Mouse (Mus musculus) frontal cortex, postnatal 14 days (tissue): ENCODE measurements around the gene Wdpcp.
"Not testable (repeated sequence)": the region's sequence is repeated elsewhere in the genome, so short reads cannot be mapped to it uniquely, and the experiment has no call there.

Source experiments
- DNase-seq, 2 experiments: peaks; one replicate each; pipeline ENCODE4 v3.0.0; 2022; ENCODE audit warnings: low spot score in 2 of 2

The Wdpcp gene

DNA sequence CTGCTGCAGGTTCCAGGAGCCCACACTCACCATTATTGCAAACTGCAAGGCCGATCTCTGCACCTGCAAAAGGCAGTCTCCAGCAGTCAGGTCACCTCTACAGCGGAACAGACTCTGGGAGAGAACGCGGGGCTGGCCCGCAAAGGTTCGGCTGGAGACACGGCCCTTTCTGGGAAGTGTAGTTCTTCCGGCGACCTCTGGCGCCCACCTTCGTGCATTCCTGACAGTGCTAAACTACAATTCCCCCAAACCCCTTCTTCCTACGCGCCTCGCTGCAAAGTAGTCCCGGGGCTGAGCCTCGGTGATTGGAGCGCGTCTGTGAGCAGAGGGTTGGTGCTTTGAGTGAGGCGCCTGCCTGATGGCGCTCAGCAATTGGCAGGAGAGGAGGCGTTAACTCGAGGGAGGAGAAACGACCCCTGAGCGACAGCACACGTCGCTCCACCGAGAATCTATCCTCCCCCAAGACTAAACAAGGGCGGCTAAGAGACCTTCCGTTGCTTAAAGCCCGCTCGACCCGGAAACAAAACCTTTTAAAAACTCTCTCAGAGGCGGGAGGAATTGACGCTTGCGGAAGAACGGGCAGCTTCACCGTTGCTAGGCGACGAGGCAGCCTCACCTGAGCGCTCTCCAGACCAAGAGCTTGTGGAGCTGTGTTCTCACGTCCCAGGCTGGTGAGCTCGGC is at the start of gene Wdpcp, which contains the start of gene Mdh1:
TSS of gene Wdpcp (plus strand) at position 536 of the 682 bp plus-strand sequence.
TSS of gene Mdh1 (minus strand) at position 668 of the 682 bp plus-strand sequence.
- DNase-seq = peak; percentile 95 to 98

DNA sequence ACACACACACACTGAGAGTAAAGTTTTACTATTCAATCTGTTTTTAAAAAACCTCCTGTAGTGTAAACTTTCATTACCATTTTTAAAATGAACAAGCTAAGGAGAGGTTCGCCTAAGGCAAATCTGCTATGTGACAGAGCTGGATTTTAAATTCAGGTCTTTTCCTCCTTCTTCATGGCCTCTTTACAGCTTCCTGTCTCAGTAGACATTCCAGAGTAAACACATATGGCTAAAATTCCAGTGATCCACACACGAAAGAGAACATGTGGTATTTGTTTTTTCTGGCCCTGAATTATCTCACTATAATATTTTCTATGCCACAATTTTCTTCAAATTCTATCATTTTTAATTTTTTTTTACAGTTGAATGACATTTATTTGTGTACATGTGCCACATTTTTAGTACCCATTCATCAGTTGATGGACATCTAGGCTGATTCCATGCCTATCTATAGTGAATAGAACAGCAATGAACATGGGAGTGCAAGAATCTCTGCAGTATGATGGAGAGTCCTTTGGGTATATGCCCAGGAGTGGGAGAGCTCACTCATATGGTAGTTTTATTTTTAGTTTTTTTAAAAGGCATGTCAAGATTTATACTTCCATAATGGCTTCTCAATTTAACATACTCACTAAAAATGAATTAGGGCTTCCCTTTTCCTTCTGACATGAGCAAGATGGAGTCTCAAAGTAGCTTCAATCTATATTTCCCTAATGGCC is 43.2 kb upstream of the Wdpcp start:
- DNase-seq = no peak

DNA sequence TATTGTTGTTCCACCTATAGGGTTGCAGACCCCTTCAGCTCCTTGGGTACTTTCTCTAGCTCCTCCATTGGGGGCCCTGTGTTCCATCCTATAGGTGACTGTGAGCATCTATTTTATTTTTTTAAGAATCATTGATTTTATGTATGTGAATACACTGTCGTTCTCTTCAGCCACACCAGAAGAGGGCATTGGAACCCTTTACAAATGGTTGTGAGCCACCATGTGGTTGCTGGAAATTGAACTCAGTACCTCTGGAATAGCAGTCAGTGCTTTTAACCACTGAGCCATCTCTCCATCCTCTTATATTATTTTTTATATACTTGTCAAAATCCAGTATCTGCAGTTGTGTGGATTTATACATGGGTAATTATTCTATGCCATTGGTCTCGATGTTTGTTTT is 41.2 kb upstream of the Wdpcp start:
- not testable (repeated sequence) for DNase-seq

DNA sequence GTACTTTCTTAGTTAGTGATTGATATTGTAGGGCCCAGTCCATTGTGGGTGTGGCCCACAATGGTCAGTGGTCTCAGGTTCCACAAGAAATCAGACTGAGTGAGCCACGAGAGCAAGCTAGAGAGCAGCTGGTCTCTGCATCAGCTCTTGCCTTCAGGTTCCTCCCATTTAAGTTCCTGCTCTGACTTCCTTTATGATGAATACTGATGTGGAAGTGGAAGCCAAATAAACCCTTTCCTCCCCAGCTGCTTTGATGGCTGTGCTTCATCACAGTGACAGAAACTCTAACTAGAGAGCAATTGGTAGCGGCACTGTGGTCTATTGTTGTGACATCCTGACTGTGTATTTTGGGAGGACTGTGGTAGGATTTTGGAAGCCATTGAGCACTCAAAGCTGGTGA is 32.0 kb upstream of the Wdpcp start:
- DNase-seq = no peak

DNA sequence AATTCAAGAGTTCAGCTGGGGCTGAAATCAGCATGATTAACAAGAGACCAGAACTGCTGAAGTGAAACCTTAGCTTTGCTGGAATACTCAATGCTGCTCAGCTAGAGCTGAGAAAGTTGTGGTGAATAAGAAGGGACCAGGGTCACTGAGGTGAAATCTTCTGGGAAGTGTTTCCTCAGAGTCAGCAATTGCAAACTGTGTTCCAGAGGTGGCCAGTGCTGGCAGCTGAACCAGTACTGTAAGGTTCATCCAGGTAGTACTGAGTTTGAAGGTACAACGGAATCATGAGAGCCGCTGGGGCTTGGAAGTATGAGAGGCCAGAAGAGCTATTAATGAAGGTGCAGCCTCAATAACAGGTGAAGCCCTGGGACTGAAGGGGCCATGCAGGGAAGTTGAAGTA is 31.4 kb upstream of the Wdpcp start:
- DNase-seq = no peak

DNA sequence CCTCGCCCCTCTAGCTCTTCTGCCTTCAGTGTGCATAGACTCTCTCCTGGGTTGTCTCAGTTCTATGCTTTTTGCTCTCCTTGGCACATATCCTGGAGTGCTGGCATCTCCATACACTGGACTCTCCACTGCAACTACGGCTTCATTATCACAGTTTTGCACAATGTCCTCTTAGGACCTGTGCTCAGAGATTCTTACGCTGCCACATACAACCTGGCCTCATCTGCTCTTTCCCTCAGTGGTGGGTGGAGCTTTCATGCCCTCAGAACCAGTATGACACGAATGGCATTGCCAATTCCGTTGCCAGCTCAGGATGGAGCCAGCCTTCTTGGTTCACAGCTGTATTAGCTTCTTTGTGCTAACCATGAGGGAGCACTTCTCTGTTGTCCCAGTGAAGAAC is 29.3 kb upstream of the Wdpcp start:
- DNase-seq = no peak

DNA sequence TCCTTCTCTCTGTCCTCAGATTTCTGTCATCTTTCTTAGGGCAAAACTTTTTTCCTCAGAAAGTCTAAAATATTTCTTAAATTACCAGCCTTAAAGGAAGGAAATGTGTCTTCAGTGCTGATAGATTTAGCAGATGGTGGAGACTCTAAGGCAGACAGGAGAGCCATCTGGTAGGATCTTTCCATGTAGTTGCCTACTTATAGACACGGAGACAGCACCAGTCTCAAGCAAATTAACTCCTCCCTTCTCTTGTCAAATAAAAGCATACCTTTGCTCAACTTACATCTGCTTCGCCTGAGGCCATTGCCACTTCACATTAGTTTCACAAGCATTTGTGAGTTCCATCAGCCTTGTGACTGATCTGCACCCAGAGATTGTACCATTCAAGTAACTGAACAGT is 27.0 kb upstream of the Wdpcp start:
- no peak for DNase-seq

DNA sequence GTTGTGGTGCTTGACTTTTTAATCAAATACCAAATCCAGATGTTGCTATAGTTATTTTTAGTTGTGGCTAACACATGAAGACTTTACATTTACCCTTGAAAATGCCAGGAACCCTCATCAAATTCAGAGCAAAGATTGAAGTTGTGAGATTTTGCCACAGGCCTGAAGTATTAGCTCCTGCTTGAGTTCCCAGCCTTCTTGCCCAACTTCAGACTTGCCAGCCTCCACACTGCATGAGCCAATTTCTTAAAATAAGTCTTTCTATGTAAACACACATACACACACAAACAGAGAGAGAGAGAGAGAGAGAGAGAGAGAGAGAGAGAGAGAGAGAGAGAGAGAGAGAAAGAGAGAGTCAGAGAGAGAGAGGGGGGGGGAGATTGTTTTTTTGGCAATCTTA is 26.1 kb upstream of the Wdpcp start:
- DNase-seq = no peak

DNA sequence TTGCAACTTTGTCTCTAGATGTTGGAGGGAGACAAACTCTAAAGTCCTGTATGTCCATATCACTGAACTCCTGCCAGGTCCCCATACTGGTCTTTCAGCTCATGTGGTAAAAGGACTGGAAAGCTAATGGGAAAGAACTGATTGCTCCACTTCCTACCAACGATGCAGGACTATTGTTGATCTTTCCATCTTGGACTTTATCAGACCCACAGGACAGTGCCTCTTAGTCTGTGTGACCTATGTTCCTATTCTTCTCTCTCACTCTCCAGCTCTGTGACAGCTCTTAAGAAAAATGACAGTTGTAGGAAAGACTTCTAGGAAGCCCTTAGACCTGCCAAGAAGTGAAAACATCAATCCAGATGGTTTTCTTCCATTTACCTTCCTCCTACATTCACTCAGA is 25.4 kb upstream of the Wdpcp start:
- no peak for DNase-seq

DNA sequence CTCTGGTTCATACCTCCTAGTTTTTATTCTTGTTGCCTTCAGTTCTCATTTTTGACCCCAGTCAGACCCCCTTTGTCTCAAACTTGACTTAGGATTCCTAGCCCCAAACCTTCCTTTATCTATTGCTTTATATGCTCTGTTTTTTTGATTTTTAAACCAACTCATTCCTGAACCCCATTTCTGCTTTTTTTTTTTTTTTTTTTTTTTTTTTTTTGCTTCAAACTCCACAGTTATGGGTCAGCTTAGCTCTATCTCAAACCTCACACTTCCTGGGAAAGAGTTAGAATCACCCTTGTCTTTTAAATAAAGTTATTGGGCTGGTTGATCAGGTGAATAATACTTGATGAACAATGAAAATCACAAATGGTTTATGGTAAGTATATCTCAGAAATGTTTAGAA is 24.5 kb upstream of the Wdpcp start:
- DNase-seq = no peak

DNA sequence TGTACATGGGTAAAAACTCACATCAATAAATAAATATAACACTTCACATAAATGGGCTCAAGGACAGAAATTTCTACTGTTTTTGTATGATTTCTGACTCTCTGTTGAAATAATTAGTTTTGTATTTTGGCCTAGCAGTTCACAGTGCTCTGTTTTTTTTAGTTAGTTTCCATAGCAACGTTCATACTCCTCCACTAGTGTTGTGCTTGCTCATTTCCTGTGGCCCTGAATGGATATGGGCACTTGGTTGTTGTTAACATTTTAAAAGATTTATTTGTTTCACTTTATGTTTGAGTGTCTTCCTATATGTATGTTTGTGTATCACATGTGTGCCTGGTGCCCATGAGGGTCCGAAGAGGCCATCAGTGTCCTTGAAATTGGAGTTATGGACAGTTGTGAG is 23.0 kb upstream of the Wdpcp start:
- DNase-seq = no peak

DNA sequence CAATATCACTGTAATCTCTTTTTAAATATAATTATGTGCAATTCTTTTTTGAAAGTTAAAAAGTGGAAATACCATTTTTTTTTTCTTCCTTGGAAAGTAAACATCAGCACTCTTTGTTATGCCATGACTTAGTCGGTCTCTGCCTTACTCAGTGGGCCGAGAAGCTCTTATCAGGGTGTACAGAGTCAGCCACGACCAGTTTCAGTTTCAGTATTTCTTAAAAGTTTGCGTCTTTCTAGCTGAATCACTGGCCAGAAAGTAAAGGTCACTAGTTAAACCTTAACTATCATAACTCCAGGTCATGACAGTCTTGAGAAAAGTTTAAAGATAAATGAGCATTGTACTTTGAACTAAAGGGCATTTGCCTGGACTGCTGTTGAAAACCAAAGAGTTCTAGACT is 22.3 kb upstream of the Wdpcp start:
- no peak for DNase-seq

DNA sequence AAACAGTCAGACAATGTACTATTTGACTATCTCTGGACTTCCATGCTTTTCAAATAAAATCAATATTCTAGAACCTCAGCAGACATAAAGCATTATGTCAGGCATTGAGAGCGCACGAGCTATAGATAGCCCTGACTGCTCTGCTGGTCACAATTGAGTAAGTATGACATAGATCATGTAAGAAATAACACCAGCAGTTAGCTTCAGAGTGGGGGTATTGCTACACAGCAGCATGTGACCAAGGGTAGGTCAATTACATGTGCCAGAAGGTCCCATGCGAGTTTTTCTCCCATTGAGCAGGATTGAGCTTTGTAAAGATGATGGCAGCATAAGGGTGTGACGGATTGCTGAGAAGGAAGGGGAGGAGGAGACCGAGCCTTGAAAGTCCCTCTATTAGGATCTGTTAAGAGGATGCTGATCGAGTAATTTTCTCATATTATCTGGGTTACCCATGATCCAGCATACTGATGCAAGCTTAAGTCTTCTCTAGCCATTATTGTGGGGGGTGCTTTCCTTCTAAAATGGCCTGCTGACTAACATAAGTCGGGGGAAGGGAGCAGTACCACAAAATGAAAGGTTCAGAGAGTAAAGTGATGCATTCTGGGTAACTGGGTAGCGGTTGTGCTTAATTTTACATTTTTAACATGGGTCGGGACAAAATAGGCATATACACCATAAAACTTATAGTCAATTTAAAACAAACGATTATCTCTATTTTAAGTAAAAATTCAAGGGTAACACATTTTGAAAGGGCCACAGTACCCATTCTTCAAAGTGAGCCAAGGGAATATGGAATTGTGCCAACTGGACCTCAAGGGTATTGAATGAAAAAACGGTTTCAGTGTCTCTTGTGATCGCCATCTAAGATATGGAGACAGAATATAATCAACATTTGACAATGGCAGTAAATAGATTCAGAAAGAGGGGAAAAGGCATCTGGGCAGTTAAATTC is 21.5 kb upstream of the Wdpcp start:
- no peak for DNase-seq

DNA sequence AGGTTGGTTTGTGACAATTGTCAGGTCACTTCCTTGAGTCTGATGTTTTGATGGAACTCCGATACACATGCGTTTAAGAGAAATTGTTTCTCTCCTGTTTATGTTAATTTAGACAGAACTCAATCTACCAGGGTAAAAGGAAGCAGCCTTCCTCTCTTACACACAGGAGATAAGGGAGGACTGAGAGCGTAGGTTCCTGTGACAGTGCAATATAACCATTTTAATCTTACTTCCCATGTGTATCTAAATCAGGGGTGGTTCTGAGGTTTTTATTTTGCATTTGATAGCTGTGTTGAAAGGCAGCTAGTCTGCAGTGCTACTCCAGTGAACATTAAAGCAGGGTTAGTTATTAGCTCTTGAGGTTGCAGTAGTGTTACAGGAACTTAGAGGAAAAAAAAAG is 20.0 kb upstream of the Wdpcp start:
- DNase-seq = no peak

DNA sequence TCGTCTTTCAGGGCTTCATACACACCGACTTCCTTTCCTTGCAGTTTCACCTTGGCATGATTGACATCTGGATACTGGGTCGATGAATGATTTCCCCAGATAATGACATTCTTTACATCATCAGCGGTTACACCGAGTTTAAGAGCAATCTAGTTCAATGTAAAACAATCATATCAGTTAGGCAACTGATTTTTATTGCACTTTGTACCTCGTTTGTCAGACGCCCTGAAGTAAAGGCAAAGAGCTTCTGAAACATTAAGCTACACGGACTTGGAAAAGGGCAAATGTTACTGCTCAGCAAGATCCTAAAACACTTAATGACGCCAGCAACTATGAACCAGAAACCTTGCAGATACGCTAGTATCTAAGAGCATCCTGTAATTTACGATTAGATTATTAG is 12.3 kb upstream of the Wdpcp start:
- DNase-seq = no peak

DNA sequence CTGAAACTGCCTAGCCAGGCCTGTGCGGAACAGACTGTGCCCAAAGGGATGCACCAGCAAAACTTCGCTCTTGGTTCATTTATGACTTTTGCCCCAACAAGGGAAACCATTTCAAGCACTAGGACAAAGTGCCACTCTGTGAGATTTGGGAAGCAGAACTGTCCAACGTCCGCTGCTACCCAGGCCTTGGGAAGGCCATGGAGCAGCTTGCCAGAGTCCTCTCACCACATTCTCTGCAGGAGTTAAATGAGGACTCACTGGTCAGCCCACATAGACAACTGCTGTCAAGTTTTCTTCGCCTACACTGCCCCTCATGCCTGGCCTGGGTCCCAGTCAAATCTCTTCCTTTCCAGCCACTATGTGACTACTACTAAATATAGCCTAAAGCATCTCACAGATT is 10.7 kb upstream of the Wdpcp start:
- DNase-seq = no peak

DNA sequence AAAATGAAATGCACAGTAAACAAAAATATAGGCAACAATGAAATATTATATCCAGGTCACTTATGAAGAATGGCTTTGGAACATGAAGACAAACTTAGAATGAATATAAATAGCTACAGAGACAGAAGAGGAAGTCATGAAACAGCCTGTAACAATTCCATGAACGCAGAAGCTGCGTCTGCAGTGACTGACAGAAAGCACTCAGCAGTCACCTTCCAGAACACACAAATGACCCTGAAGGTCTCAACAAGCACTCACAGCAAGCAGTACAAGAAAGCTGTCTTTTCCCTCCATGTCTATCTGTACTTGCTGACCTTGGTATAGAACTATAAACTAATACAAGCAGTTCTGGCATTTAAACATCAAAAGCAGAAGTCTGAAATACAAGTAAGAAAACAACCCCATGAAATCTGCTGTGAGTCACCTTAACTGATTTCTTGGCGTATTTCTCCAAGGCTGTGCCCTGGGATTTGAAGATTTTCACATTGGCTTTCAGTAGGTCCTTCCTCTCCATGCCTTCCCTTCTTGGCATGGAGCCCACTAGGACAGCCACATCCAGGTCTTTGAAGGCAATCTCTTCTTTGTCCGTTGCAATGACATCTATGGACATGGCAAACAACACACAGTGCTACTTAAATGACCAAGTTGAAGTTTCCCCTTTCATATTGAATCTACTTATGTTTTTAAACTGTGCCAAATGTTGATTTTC is 8.3 kb upstream of the Wdpcp start:
- no peak for DNase-seq

DNA sequence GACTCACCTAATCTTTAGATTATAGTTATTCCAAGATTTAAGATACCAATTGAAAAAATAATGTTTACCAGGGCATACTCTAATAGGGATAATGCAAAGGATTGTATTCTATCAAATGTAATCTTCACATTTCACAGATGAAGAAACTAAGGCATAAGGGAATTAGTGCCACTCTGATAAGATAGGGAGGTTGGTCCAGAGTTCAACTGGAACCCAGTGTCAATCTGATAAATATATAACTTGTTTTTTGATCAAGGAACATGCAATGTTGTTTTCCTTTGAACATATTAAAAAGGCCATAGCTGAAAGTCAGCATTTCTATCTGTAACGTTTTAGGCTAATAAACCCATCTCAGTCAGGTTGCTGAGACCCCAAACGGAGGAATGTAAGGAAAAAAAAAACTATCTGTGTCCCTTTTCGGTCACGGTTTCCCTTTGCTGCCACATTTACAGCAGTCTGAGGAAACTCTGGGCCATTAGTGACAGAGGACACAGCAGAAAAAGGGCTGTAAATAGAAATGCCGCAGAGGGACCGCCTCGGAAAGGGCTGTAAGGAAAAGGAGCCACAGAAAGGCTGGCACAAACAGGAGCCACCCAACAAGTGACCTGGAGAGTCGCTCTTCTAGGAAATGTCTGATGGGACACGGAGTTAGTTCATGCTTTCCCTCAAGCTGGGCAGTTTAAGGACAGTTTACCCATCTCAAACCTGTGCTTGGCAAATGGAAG is 7.2 kb upstream of the Wdpcp start:
- DNase-seq = no peak

DNA sequence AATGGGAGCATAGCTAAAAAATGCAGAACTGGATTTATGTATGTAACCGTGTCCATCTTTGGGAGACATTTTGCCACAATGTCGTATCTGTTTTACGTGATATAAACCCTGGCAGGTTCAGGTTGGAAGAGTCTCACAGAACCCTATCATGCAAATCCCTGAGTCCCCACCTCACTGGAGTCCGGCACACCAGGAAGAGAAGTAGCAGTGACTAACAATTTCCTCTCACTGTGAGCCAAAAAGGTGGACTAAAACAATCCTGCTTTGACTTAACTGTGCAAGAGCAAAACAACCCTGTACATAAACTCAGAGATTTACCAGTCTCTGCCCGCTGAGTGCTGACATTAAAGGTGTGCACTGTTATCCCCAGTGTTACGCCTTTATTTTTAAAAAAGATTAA is 5.1 kb upstream of the Wdpcp start:
- DNase-seq = no peak

DNA sequence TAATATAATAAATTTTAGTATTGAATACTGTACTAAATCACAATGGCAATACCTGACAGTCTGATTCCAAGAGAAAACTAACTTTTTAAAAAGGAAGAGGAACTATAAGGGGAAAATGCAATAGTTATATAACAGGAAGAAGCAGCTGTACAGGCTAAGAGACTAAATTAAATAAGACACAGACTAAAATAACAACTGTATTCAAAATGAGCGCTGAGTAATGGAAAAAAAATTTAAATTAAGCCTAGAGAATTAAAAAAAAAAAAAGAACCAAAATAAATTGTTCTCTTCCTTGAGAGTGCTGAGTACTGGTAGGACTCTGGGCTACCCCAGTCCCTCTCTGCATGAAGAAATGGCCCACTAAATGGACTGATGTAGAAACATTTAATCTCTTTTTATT is 4.3 kb upstream of the Wdpcp start:
- no peak for DNase-seq

DNA sequence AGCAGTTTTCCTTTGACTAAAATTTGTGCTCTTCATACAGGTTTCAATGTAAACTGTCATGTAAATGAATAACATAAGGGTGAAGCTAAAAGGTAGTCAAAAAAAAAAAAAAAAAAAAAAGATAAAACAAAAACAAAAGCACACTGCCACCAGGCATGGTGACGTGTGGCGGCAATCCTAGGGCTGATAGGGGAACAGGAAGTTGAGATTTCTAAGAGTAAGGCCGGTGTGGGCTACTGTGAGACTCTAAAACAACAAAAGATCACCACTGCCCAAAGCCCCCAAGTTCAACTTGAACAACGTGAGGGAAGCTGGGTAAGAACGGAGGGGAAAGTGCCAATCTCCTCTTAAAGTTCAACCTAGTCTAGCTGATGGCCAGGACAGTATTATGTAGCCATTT is 3.0 kb upstream of the Wdpcp start:
- no peak for DNase-seq
